Mouse (Mus musculus) megakaryocyte-erythroid progenitor cell, adult 5-6 weeks (primary cell): ENCODE measurements around the gene Cxcl10. TPM values are rescaled to one million over a fixed set of nuclear protein-coding genes. Genes with fewer than 3 reads are reported as not detected.

ENCODE experiments used
- ATAC-seq: replicated peaks from 2 replicates; pipeline ENCODE4 v1.8.0; 2016; ENCODE audit warnings: mild to moderate bottlenecking, inconsistent platforms; ENCODE audit not compliant: severe bottlenecking, poor library complexity, low FRiP score, low TSS enrichment
- total RNA-seq, 2 experiments: library from RNA; stranded (forward) in 1 of 2; stranded (reverse) in 1 of 2; fragments of 200-1000, 215-1000 nt in 1 of 2; fragments of >200 nt in 1 of 2; fragmentation: Nextera tagmentation in 1 of 2; gene quantifications; 2 replicates each; pipeline ENCODE4 v1.2.3; 2014 to 2017

The Cxcl10 gene
- total RNA-seq, 2 experiments from 2014 or later = 5.6 TPM; not detected in 1

DNA sequence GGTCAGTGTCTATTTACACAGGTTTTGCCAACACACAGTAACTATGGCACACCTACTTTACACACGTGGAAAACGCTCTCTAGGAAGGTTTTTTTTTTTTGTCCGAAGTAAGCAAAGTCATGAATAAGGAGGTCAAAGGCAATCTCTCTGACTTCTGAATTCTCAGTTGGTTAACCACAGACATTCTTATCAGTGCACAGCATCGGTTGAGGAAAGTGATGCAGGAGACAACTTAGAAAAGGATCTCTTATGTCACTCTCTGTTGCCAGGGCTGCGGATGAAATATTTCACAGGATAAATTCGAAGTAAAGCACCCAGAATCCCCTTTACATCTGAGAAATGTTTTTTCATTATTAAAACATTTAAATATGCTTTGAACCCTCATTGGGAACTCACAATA lies 21.3 kb downstream of the Cxcl10 start:
- ATAC-seq = no peak; the same call in 1 of the 2 replicates

DNA sequence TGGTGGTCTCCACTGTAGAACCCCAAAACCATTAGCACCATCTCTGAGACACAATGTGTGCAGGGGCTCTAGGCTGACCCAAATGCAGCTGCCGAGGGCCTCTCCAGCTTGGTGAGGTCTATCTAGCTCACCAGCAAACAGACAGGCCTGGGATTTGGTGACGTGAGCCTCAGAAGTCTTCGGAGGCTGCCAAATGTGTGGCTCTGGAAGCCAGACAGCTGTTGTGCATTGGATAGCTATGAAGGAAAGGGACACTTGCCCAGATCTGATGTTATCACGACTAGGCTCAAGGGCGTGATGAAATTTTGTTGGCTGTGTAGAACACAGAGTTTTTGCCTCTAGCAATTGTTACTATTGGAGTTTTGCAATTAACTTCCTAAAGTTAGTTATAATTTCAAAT lies 25.4 kb downstream of the Cxcl10 start:
- ATAC-seq = peak; percentile 60

DNA sequence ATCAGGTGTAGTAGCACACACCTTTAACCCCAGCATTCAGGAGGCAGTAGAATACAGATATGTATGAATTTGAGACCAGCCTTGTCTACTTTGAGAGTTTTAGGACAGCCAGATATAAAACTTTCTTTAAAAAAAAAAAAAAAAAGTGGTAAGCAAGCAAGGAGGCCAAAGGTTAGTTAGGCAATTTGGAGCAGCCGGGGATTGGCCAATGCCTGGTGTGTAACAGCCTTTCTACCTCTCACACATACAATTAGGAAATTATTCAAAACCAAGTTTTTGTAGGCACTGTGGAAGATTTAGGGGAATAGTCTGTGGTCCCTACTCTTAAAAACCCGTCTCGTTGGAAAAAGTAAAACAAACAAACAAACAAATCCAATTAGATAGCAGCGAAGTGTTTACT lies 26.1 kb downstream of the Cxcl10 start:
- no peak for ATAC-seq

DNA sequence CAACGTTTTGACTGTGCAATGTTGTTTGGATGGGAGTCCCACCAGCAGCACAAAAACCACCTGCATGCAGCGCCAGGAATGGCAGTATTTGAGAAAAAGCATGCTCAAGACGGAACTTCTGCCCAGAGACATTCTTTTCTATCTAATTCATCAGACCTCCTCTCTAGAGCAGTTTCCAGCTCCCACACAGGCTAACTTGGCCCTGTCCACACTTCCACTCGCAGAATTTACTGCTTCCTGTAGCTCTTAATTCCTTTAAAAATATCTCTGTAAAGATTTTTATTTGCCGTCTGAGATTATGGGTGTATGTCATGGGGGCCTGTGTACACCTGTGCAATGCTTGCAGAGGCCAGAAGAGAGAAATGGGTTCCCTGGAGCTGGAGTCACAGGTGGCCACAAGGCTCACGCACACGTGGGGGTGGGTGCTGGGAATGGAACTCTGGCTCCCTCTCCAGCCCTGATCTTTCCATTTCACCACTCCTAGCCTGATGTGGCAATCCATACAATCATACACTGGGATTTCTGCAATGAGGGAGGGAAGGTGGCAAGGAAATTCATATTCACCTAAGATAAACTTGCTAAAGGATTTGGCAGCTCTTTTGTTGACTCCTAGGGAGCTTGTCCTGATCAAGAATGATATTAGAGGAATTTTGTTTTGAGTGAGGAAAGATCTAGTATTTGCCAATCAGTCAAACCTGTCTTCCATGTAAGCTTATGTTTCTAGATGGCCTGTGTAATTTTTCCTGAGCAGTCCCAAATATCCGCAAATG lies 26.9 kb downstream of the Cxcl10 start:
- no peak for ATAC-seq

DNA sequence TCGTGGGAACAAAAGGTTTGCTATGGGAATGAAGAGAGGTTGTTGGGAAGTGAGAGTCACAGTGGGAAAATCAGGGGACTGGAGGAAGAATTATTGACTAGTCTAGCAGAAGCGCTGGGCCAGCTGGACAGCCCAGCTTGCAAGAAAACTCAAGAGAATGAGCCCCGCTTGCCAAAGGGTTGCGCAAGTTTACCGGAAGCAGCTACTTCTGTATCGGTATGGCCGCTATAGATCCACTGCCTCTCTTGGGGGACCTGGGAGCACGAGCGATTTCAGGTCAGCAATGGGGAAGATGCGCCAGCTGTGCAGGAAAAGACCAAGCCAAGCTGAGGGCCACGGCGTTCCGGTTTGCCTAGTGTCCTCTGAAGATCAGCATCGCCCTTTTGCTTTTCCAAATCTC lies 30.1 kb downstream of the Cxcl10 start:
- ATAC-seq = no peak

DNA sequence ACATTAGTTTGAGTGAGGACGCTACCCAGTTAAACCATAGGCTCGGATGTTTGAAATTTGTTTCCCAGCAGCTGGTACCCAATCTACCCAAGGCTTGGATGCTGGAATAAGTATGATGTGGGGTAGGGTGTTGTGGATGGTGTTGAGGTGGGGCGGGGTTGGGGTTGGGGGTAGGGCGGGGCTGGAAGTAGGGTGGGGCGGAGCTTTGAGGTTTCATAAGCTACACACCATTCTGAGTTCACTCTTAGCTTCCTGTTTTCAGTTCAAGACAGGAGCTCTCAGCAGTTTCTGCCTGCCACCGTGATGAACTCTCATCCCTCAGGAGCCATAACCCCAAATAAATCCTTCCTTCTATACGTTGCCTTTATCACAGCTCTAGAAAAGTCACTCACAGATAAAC lies 30.6 kb downstream of the Cxcl10 start:
- no peak for ATAC-seq

DNA sequence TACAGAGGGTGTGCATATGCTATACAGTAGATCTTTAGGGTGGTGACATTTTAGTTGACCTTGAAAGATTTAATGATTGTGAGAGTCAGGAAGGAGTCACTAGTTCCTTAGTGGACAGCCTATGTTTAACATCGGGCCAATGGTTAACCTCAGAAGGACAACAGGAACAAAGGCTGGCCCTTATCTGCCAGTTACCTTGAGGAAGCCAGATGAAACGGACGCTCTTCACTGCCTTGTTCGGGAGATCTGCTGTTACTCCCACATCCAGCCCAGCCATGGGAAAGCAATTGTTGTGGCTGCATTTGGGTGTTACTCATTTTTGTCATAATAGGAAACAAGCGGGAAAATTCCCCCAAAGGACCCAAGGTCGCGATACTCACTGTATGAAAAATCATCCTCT lies 34.9 kb downstream of the Cxcl10 start:
- ATAC-seq = no peak

DNA sequence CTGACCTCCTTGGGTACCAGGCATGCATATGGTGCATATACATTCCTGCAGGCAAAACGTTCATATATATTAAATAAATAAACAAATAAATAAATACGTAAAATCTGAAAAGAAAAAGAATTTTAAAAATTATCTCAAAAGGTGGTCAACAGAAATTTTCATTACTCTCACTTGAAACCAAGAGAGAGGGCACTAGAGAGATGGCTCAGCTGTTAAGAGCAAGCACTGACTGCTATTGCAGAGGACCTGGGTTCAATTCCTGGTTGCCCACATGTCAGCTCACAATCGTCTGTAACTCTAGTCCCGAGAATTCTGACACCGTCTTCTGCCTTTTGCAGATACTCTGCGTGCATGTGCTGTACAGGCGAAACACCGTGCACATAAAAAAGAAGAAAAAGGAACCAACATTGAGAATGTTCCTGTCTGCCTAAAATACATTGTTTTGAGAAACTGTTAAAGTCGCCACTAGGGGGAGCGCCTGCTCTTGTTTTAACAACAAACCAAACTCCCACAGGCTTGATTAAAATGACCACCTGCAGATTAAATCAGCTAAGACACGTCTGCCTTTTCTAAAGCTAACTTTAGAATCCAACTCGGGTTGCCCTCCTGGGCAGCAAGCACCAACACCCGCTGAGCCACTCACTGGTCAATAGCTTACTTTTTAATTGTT lies 36.5 kb downstream of the Cxcl10 start:
- ATAC-seq = 0 out of 2 replicates have a peak, but pooled peaks have one; percentile 38

DNA sequence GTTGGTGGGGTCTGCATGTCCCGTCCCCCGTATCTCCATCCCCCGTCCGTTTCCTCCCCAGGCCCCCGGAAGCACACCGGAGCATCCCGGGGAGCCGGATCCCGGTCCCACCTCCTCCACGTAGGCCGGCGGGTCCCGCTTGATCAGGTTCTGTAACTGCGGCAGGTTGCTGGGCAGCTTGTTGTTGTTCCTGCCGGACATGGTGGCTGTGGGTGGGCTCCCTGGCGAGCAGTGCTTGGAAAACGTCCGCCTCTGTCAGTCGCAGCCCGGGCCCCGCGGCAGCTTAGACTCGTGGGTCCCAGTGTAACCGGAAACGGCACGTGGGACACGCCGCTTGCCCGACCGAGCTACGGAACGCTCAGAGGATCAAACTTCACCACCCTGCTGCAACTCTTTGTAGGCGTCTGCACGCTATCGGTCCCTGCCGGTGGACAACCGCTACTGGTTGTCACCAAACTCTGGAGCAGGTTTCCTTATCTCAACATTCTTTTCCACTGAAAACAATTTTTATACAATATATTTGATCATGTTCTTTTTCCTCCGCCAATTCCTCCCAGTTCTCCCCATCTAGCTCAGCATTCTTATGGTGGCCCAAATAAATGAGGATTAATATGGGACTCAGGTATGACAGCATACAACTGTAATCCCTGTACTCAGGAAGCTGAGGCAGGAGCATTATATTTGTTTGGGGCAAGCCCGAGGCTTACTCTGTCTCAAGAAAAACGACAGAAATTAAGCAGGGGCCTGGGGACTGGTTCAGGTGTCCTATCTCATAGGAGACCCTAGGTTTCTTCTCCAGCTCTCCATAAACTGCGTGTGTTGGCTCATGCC lies 38.8 kb downstream of the Cxcl10 start, which contains the start of gene Sdad1:
Gene Sdad1 (minus strand): TSS at position 799 of the 831 bp plus-strand sequence.
- peak; percentile 91 for ATAC-seq

DNA sequence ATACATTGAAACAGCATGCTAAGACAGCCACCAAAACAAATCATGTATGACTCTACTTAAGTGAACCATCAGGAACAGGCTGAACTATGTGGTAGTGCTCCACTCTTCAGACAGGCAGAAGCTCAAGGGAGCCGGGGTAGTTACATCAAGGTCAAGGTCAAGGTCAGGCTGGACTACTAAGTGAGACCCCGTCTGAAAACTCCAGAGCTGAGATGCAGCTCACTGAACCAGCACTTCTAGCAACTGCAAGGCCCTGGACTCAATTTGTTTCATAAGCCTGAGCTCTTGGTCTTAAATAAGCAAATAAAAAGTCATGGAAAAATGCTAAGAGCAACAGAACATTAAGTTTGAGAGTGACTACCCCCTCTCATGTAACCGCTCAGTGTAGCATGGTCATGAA lies 44.4 kb downstream of the Cxcl10 start:
- no peak for ATAC-seq

DNA sequence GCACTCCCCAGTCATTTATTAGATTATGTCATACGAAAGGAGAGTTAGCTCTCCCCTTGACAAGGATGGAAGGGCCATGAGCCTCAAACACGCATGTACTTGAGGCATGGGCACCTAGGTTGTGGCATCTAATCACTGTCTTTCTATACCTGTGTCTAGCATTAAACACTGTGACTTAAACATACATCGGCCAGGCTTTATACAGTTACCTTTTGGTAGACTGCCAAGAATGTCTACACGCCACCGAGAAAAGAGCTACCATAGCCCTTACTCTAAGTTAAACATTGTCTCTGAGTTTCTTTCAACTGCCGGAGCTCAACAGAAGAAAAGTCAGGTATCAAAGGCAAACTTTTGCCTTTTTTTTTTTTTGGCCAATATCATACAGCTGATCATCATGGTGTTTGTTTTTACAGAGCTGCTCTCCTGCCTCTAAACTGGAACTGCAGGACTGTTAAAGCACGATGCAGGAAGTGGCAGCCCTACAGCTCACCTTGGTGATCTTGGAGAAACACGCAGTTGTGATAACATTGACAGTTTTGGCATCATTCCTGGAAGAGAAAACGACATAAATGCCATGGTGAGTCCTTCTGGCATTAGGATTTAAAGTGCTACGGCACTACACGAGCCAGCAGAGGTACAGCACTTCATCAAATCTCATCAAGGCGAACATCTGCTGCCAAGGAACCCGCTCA lies 46.4 kb downstream of the Cxcl10 start:
- no peak for ATAC-seq

Other genes with a start within 250 kb of the Cxcl10 start
- gene Uso1, start 211.0 kb downstream of the Cxcl10 start, total RNA-seq (2014; fragmentation: Nextera tagmentation) = 39.3 and 42.0 TPM in 2 replicates
- gene Uso1, start 211.0 kb downstream of the Cxcl10 start, total RNA-seq (2017) = 12.2 and 13.4 TPM in 2 replicates
- not detected in 2 replicates for gene U90926, start 133.5 kb downstream of the Cxcl10 start, total RNA-seq (2014; fragmentation: Nextera tagmentation)
- gene U90926, start 133.5 kb downstream of the Cxcl10 start, total RNA-seq (2017) = not detected in 2 replicates
- not detected in 2 replicates for gene Ppef2, start 92.6 kb downstream of the Cxcl10 start, total RNA-seq (2014; fragmentation: Nextera tagmentation)
- not detected in 2 replicates for gene Ppef2, start 92.6 kb downstream of the Cxcl10 start, total RNA-seq (2017)
- gene Naaa, start 70.7 kb downstream of the Cxcl10 start, total RNA-seq (2014; fragmentation: Nextera tagmentation) = 1.1 and 2.9 TPM in 2 replicates
- 2.1 and 5.6 TPM in 2 replicates for gene Naaa, start 70.7 kb downstream of the Cxcl10 start, total RNA-seq (2017)
- gene Sdad1, start 38.4 kb downstream of the Cxcl10 start, total RNA-seq (2014; fragmentation: Nextera tagmentation) = 51.6 and 66.7 TPM in 2 replicates
- 91.7 and 93.5 TPM in 2 replicates for gene Sdad1, start 38.4 kb downstream of the Cxcl10 start, total RNA-seq (2017)
- gene Cxcl9, start 20.8 kb downstream of the Cxcl10 start, total RNA-seq (2014; fragmentation: Nextera tagmentation) = not detected in 2 replicates
- not detected in 2 replicates for gene Cxcl9, start 20.8 kb downstream of the Cxcl10 start, total RNA-seq (2017)
- gene Art3, start 17.1 kb downstream of the Cxcl10 start, total RNA-seq (2014; fragmentation: Nextera tagmentation) = not detected in 2 replicates
- gene Art3, start 17.1 kb downstream of the Cxcl10 start, total RNA-seq (2017) = not detected in 2 replicates
- 75.8 and 80.0 TPM in 2 replicates for gene Nup54, start 86.3 kb upstream of the Cxcl10 start, total RNA-seq (2014; fragmentation: Nextera tagmentation)
- gene Nup54, start 86.3 kb upstream of the Cxcl10 start, total RNA-seq (2017) = 99.1 and 106 TPM in 2 replicates
- gene Scarb2, start 157.9 kb upstream of the Cxcl10 start, total RNA-seq (2014; fragmentation: Nextera tagmentation) = 19.0 and 23.6 TPM in 2 replicates
- 52.6 and 58.0 TPM in 2 replicates for gene Scarb2, start 157.9 kb upstream of the Cxcl10 start, total RNA-seq (2017)
- not detected in 2 replicates for gene Fam47e, start 206.2 kb upstream of the Cxcl10 start, total RNA-seq (2014; fragmentation: Nextera tagmentation)
- gene Fam47e, start 206.2 kb upstream of the Cxcl10 start, total RNA-seq (2017) = not detected in 2 replicates